Comparison of ENCODE assay signal across 8 mouse cellular contexts in the genomic region with DNA sequence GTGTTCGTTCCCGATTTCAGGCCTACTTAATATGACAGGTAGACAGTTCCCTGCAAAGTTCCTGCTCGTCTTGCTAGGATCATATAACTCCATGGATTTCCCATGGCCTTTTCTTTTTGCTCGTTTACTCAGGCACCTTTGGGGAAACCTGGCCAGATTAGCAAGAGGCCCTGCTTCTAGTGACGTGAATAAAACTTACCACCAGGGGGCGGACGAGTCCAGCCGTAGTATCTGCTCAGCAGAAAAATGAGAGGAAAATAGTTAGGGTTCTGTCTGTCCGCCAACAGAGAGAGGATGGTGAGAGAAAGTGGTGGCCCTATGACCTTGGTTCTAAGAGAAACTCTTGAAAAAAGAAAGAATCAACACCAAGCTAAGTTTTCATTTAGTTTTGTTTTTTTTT. TPM values are rescaled to one million over a fixed set of nuclear protein-coding genes. Genes with fewer than 3 reads are reported as not detected.
DNase-seq lines count a peak whose midpoint lies in the region; ATAC-seq lines count a peak whose summit lies in the region.

No protein-coding gene starts in this region.

- no peak for ATAC-seq in neural tube, embryonic 15.5 days (ENCODE audit: low FRiP score)
- ATAC-seq in embryonic facial prominence, embryonic 11.5 days (replicated peaks; ENCODE audit: insufficient number of reproducible peaks, low FRiP score, low TSS enrichment, low read depth), result no peak
- no peak for ATAC-seq in limb, embryonic 11.5 days (ENCODE audit: insufficient number of reproducible peaks, low FRiP score, low TSS enrichment, low read depth)

- H3K9me3 ChIP-seq in neural tube, embryonic 15.5 days (replicated peaks), result no peaks in the 10 kb centered on the region
- H3K9me3 ChIP-seq in embryonic facial prominence, embryonic 11.5 days (replicated peaks; ENCODE audit: control insufficient read depth, low read length), result no peaks in the 10 kb centered on the region
- H3K9me3 ChIP-seq in limb, embryonic 11.5 days (ENCODE audit: control insufficient read depth, low read length), result no peaks in the 10 kb centered on the region

- H3K4me2 ChIP-seq in neural tube, embryonic 15.5 days, result no peak overlapping the region
- no peak overlapping the region for H3K4me2 ChIP-seq in embryonic facial prominence, embryonic 11.5 days (ENCODE audit: low read depth, low read length)
- H3K4me2 ChIP-seq in limb, embryonic 11.5 days (ENCODE audit: low read depth, severe bottlenecking), result no peak overlapping the region

- H3K27me3 ChIP-seq in neural tube, embryonic 15.5 days (replicated peaks), result no peaks in the 10 kb centered on the region
- no peaks in the 10 kb centered on the region for H3K27me3 ChIP-seq in embryonic facial prominence, embryonic 11.5 days (ENCODE audit: control insufficient read depth, insufficient read depth, low read length)
- H3K27me3 ChIP-seq in limb, embryonic 11.5 days (ENCODE audit: control insufficient read depth, insufficient read depth, low read length), result no peaks in the 10 kb centered on the region

- no peaks in the 10 kb centered on the region for H3K4me1 ChIP-seq in neural tube, embryonic 15.5 days
- no peaks in the 10 kb centered on the region for H3K4me1 ChIP-seq in embryonic facial prominence, embryonic 11.5 days (ENCODE audit: control insufficient read depth, insufficient read depth, low read length)
- H3K4me1 ChIP-seq in limb, embryonic 11.5 days (ENCODE audit: control insufficient read depth, insufficient read depth, low read length), result no peaks in the 10 kb centered on the region

- no peaks in the 10 kb centered on the region for H3K36me3 ChIP-seq in neural tube, embryonic 15.5 days
- H3K36me3 ChIP-seq in embryonic facial prominence, embryonic 11.5 days (replicated peaks; ENCODE audit: control insufficient read depth, insufficient read depth, low read depth, low read length), result no peaks in the 10 kb centered on the region
- H3K36me3 ChIP-seq in limb, embryonic 11.5 days (ENCODE audit: control insufficient read depth, insufficient read depth, low read length), result no peaks in the 10 kb centered on the region

- H3K27ac ChIP-seq in neural tube, embryonic 15.5 days (replicated peaks), result no peak overlapping the region
- H3K27ac ChIP-seq in embryonic facial prominence, embryonic 11.5 days (replicated peaks; ENCODE audit: low read depth, low read length), result no peak overlapping the region
- no peak overlapping the region for H3K27ac ChIP-seq in limb, embryonic 11.5 days (replicated peaks; ENCODE audit: low read depth, low read length)

- DNase-seq in neural tube, embryonic 10.5 days (ENCODE audit: extremely low spot score, low spot score), result peak; percentile 63
- DNase-seq in adrenal gland, postnatal 25 days, result peak; percentile 75
- peak; percentile 84 for DNase-seq in embryonic facial prominence, embryonic 11.5 days (ENCODE audit: low spot score)
- DNase-seq in induced T-regulatory cell, adult 2 months (ENCODE audit: low read depth), result peak; percentile 85
- DNase-seq in limb, embryonic 11.5 days (ENCODE audit: low spot score), result peak; percentile 82
- DNase-seq in retina, postnatal 1 day, result peak; percentile 74
- peak; percentile 75 for DNase-seq in urinary bladder, postnatal 14 days (ENCODE audit: low spot score)

- H3K4me3 ChIP-seq in neural tube, embryonic 15.5 days (replicated peaks), result no peak overlapping the region
- H3K4me3 ChIP-seq in embryonic facial prominence, embryonic 11.5 days (ENCODE audit: low read depth, low read length), result no peak overlapping the region
- H3K4me3 ChIP-seq in limb, embryonic 11.5 days (ENCODE audit: low read depth, low read length), result no peak overlapping the region

- no peak overlapping the region for H3K9ac ChIP-seq in neural tube, embryonic 15.5 days (replicated peaks)
- no peak overlapping the region for H3K9ac ChIP-seq in embryonic facial prominence, embryonic 11.5 days (replicated peaks; ENCODE audit: low read length)
- no peak overlapping the region for H3K9ac ChIP-seq in limb, embryonic 11.5 days (ENCODE audit: low read length)

- WGBS in neural tube, embryonic 15.5 days, result 35% methylated on average over 9 of the region's 9 CpGs
- 34% methylated on average over 9 of the region's 9 CpGs for WGBS in embryonic facial prominence, embryonic 11.5 days
- 32% methylated on average over 9 of the region's 9 CpGs for WGBS in limb, embryonic 11.5 days

RNA-seq across cellular contexts. Expression of gene Usp18, which starts 14.8 kb away (rescaled TPM):
- 1.9 and 6.4 TPM in 2 replicates for polyA plus RNA-seq in neural tube, embryonic 15.5 days (2015; fragmentation: Nextera tagmentation; extraction: Ambion mirVana)
- 1.4 and 2.2 TPM in 2 replicates for total RNA-seq in adrenal gland, postnatal 25 days (2021)
- polyA plus RNA-seq in embryonic facial prominence, embryonic 11.5 days (2014; fragmentation: Nextera tagmentation; extraction: Ambion mirVana), result 0.66 and 1.0 TPM in 2 replicates
- 0.67 and 0.89 TPM in 2 replicates for polyA plus RNA-seq in limb, embryonic 11.5 days (2014; fragmentation: Nextera tagmentation; extraction: Ambion mirVana)

RNA-seq across cellular contexts. Expression of gene Slc6a13, which starts 39.5 kb away (rescaled TPM):
- polyA plus RNA-seq in neural tube, embryonic 15.5 days (2015; fragmentation: Nextera tagmentation; extraction: Ambion mirVana), result 34.4 and 41.0 TPM in 2 replicates
- 1.4 and 2.3 TPM in 2 replicates for total RNA-seq in adrenal gland, postnatal 25 days (2021)
- 0.91 and 1.5 TPM in 2 replicates for polyA plus RNA-seq in embryonic facial prominence, embryonic 11.5 days (2014; fragmentation: Nextera tagmentation; extraction: Ambion mirVana)
- 0.81 and 1.3 TPM in 2 replicates for polyA plus RNA-seq in limb, embryonic 11.5 days (2014; fragmentation: Nextera tagmentation; extraction: Ambion mirVana)

RNA-seq across cellular contexts. Expression of gene Tuba8, which starts 50.1 kb away (rescaled TPM):
- polyA plus RNA-seq in neural tube, embryonic 15.5 days (2015; fragmentation: Nextera tagmentation; extraction: Ambion mirVana), result 1.5 and 2.5 TPM in 2 replicates
- total RNA-seq in adrenal gland, postnatal 25 days (2021), result 5.3 and 8.0 TPM in 2 replicates
- polyA plus RNA-seq in embryonic facial prominence, embryonic 11.5 days (2014; fragmentation: Nextera tagmentation; extraction: Ambion mirVana), result 0.45 and 0.53 TPM in 2 replicates
- polyA plus RNA-seq in limb, embryonic 11.5 days (2014; fragmentation: Nextera tagmentation; extraction: Ambion mirVana), result 0.63 and 0.94 TPM in 2 replicates

Comparison
In these comparisons a context has a peak if more than half of its experiments do, and no peak if none do; other contexts are left out.
1. RNA of gene Slc6a13, which starts 39.5 kb away (polyA plus RNA-seq): 34.4 to 41.0 TPM in neural tube, embryonic 15.5 days; 0.81 to 1.3 TPM in limb, embryonic 11.5 days and 0.91 to 1.5 TPM in embryonic facial prominence, embryonic 11.5 days; every median in the first group is over 10 times any median in the second.
2. Peak in every context shown above with its lines, with median percentiles within 50 percentile points of each other: DNase-seq.